Mouse (Mus musculus) megakaryocyte, embryonic 14.5 days (primary cell): ENCODE results near the gene C8g.

Source experiments
- FLI1 ChIP-seq: IDR thresholded peaks from 2 replicates; pipeline ENCODE4 v1.6.1; 2012; ENCODE audit warnings: low read length, inconsistent platforms, mixed read lengths
- GATA1 ChIP-seq: IDR thresholded peaks from 3 replicates; pipeline ENCODE4 v1.6.1; 2012; ENCODE audit warnings: mixed read lengths, low read length, inconsistent platforms, borderline replicate concordance

- TF ChIP-seq GATA1 (no peak), FLI1 (no peak)
Observed at GRCm38 (mm10) chr2:25482969-25483368, 18.6 kb downstream of the C8g start.
